Mouse (Mus musculus) CD8-positive naive resting alpha-beta T cell, adult 2 months (primary cell): ENCODE data around the gene Chl1.

ENCODE experiments used
- DNase-seq, 2 experiments: peaks; one replicate each; pipeline ENCODE4 v3.0.0; 2022; ENCODE audit warnings: low read depth in 2 of 2, low spot score in 2 of 2

Chl1 gene

DNA sequence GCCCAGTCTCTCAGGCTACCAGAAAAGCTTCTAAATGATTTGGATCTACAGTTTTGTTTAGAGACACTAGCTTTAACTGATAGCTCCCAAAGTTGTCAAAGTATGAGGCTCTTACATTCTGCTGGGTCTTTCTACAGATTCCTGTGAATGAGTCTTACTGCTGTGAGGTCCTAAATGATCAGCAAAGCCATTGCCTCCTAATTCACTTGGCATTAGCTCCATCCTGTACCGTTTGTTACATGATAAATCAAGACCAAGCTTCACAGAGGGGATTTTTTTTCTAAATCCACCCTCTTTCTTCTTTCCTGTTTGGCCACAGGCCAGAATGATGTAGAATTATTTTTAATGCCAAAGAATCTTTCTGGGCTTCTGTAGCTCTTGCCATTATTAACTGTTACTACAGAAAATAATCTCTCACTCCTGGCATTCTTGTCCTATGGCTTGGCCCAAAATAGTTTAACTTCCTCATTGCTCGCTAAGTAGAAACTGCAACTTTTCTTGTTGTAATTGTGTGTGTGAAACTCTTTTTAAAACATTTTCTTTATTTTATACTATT is 280.8 kb downstream of the Chl1 start:
- DNase-seq = no peak

DNA sequence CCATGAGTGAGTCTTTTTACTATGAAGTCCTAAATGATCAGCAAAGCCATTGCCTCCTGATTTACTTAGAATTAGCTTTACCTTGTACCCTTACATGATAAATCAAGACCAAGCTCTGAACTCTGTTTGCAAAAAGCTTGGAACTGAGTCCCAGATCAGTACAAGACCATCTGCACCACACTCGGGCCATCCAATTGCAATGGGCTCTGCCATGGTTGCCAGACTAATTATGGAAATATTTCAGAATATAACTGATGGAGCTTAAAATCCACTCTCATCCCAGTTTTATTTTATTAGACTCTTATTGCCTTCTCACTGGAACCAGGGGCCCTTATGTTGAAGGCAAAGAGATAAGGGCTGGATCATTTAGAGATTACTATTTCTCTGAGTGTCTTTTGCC is 284.9 kb downstream of the Chl1 start:
- no peak for DNase-seq
